Mouse (Mus musculus) heart, postnatal 0 days (tissue): Measurements from ENCODE around the gene Ctnnd1.

Source experiments
- CTCF ChIP-seq: IDR thresholded peaks from 2 replicates; pipeline ENCODE4 v1.5.1; 2016; ENCODE audit warnings: antibody characterized with exemption, control low read depth, low read depth
- EP300 ChIP-seq: IDR thresholded peaks from 2 replicates; pipeline ENCODE4 v1.6.1; 2016; ENCODE audit warnings: antibody characterized with exemption, low read depth

- TF ChIP-seq CTCF (no peak), EP300 (no peak)
Measured at GRCm38 (mm10) chr2:84607842-84608241, 42.7 kb downstream of the Ctnnd1 start.
